Mouse (Mus musculus) heart, embryonic 12.5 days (tissue): ENCODE results near the gene Meis2. TPM values are rescaled to one million over a fixed set of nuclear protein-coding genes. Genes with fewer than 3 reads are reported as not detected.

Source experiments
- ATAC-seq: fragments of 200-750 bp; cut with Nextera tagmentation; 2 replicates; pipeline ENCODE4 v1.8.0; 2017; ENCODE audit warnings: moderate TSS enrichment, moderate library complexity; ENCODE audit not compliant: insufficient number of reproducible peaks, low FRiP score
- H3K27ac ChIP-seq: fragments of 300-500 bp; sonication (generic); 2 replicates; pipeline ENCODE4 v1.5.1; 2016; ENCODE audit warnings: mild to moderate bottlenecking, moderate library complexity; ENCODE audit not compliant: poor library complexity, severe bottlenecking
- H3K27me3 ChIP-seq: fragments of 300-500 bp; sonication (generic); replicated peaks from 2 replicates; pipeline ENCODE4 v1.6.1; 2016; ENCODE audit warnings: mild to moderate bottlenecking, moderate library complexity
- H3K36me3 ChIP-seq: fragments of 300-500 bp; sonication (generic); 2 replicates; pipeline ENCODE4 v1.6.1; 2016; ENCODE audit warnings: mild to moderate bottlenecking, moderate library complexity
- H3K4me1 ChIP-seq: fragments of 300-500 bp; sonication (generic); replicated peaks from 2 replicates; pipeline ENCODE4 v1.6.1; 2016; ENCODE audit warnings: mild to moderate bottlenecking
- H3K4me2 ChIP-seq: fragments of 300-500 bp; sonication (generic); 2 replicates; pipeline ENCODE4 v1.6.1; 2016; ENCODE audit warnings: mild to moderate bottlenecking, moderate library complexity
- H3K4me3 ChIP-seq: fragments of 300-500 bp; sonication (generic); 2 replicates; pipeline ENCODE4 v1.5.1; 2016; ENCODE audit warnings: mild to moderate bottlenecking
- H3K9ac ChIP-seq: fragments of 300-500 bp; sonication (generic); 2 replicates; pipeline ENCODE4 v1.6.1; 2016; ENCODE audit warnings: mild to moderate bottlenecking, moderate library complexity
- H3K9me3 ChIP-seq: fragments of 300-500 bp; sonication (generic); replicated peaks from 2 replicates; pipeline ENCODE4 v1.6.1; 2016; ENCODE audit warnings: mild to moderate bottlenecking, moderate library complexity
- WGBS: fragments of 180-500 bp; shearing (Covaris S2); methylation state at CpG from one replicate; pipeline ENCODE4 v1.1.7; 2016; 5-methylcytosine and 5-hydroxymethylcytosine counted together
- polyA plus RNA-seq: library from polyadenylated mRNA; unstranded; fragments of >200 nt; fragmentation: Nextera tagmentation; extraction: Ambion mirVana; gene quantifications from 2 replicates; pipeline ENCODE4 v1.2.1, GENCODE M21; 2016

Meis2 gene
- polyA plus RNA-seq, 1 experiment from 2014 or later = 49.9 TPM

- Histone ChIP-seq H3K36me3 (0 out of 2 replicates have a peak, but pooled peaks cover 9% of the 10 kb centered on the region), H3K27me3 (no peaks in the 10 kb centered on the region), H3K4me2 (no peak overlapping the region; the same call in 1 of the 2 replicates), H3K27ac (peak overlapping the region; percentile 60), H3K4me1 (peaks cover 71% of the 10 kb centered on the region), H3K9me3 (no peaks in the 10 kb centered on the region), H3K9ac (no peak overlapping the region), H3K4me3 (no peak overlapping the region)
- 60% methylated on average over 3 of the region's 3 CpGs for WGBS
- ATAC-seq = 0 out of 2 replicates have a peak, but pooled peaks have one; percentile 43
These were observed 169.9 kb downstream of the Meis2 start for GRCm38 (mm10) chr2:115895717-115896116.

- no peak overlapping the region for H3K4me2 ChIP-seq
- no peak overlapping the region for H3K9ac ChIP-seq
- H3K27me3 ChIP-seq = no peaks in the 10 kb centered on the region
- H3K4me3 ChIP-seq = no peak overlapping the region
- H3K9me3 ChIP-seq = no peaks in the 10 kb centered on the region
- H3K27ac ChIP-seq = peak overlapping the region; percentile 60
- ATAC-seq = no peak
- peaks cover 66% of the 10 kb centered on the region for H3K4me1 ChIP-seq
- 52% methylated on average over 2 of the region's 2 CpGs for WGBS
- 0 out of 2 replicates have a peak, but pooled peaks cover 9% of the 10 kb centered on the region for H3K36me3 ChIP-seq
These were observed 170.4 kb downstream of the Meis2 start for GRCm38 (mm10) chr2:115895256-115895655.

GRCm38 (mm10) chr2:115893113-115893512 lies 172.5 kb downstream of the Meis2 start:
- Histone ChIP-seq H3K27ac (0 out of 2 replicates have a peak overlapping the region, but pooled peaks have one; percentile 1), H3K9me3 (no peaks in the 10 kb centered on the region), H3K4me1 (peaks cover 54% of the 10 kb centered on the region), H3K4me2 (no peak overlapping the region), H3K36me3 (0 out of 2 replicates have a peak, but pooled peaks cover 9% of the 10 kb centered on the region), H3K4me3 (no peak overlapping the region), H3K9ac (no peak overlapping the region), H3K27me3 (no peaks in the 10 kb centered on the region)
- WGBS = 65% methylated on average over 6 of the region's 6 CpGs
- ATAC-seq = no peak

DNA sequence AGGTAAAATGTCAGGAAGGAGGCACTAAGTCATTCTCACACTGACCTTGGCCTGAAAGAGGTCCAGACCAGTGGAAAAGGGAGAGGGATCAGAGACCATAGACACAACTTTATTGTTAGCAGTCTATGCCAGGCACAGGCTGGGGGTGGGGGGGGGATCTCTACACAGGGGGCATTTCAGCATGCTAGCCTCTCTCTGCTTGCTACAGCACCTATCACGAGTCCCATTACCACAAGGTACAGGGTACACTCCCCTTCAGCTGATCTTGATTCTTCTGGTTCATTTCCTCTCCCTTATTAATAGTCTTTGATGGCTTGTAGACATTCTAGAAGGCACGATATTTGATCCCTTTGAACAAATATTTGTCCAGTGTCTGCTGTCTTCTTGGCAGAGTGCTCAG lies 174.9 kb downstream of the Meis2 start:
- ATAC-seq = no peak
- no peak overlapping the region for H3K4me2 ChIP-seq
- H3K27ac ChIP-seq = no peak overlapping the region
- no peaks in the 10 kb centered on the region for H3K9me3 ChIP-seq
- H3K27me3 ChIP-seq = no peaks in the 10 kb centered on the region
- H3K4me3 ChIP-seq = no peak overlapping the region
- peaks cover 16% of the 10 kb centered on the region for H3K36me3 ChIP-seq
- H3K9ac ChIP-seq = no peak overlapping the region
- WGBS = 64% methylated on average over 2 of the region's 2 CpGs
- H3K4me1 ChIP-seq = peaks cover 43% of the 10 kb centered on the region

DNA sequence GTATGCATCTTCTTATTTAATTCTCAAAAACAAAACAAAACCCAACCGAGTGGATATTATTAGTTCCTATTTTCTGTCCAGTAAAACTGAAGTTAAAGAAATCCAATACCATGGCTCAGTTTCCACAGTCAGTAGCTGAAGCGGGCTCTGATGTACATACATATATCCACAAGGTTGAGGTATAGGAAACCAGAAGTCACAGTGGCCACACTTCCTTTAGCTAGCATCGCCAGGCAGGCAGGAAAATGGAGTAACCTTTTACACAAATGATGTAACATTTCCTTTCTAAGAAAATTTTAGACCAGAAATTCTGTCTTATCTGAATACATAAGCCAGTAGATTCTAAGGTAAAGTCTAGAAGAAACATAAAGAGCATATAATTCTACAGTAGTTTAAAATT lies 175.6 kb downstream of the Meis2 start:
- Histone ChIP-seq H3K4me2 (no peak overlapping the region), H3K4me3 (no peak overlapping the region), H3K4me1 (peaks cover 36% of the 10 kb centered on the region), H3K27ac (no peak overlapping the region), H3K9me3 (no peaks in the 10 kb centered on the region), H3K36me3 (peaks cover 17% of the 10 kb centered on the region), H3K9ac (no peak overlapping the region), H3K27me3 (no peaks in the 10 kb centered on the region)
- no peak for ATAC-seq
- WGBS = 86% methylated on average over 3 of the region's 3 CpGs

DNA sequence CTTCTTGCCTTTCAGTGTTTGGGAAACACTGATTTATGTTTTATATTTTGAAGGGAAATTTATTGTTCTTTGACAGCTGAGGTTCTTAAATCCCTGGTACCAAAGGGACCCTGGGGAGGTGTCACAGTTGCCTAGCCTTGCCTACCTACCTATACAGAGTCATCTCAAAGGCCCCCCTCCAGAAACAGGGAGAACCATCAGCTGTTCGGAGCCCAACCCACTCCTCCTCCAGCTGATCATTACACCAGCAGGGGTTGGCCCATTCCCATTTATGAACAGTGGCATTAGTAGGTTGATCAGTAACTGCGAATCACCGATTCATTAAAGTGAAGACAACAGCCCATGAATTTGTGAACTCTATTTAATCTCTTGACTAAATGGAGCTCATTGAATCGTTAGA lies 176.4 kb downstream of the Meis2 start:
- Histone ChIP-seq H3K27ac (no peak overlapping the region), H3K9ac (no peak overlapping the region), H3K36me3 (peaks cover 17% of the 10 kb centered on the region), H3K4me1 (peaks cover 32% of the 10 kb centered on the region), H3K4me3 (no peak overlapping the region), H3K27me3 (no peaks in the 10 kb centered on the region), H3K9me3 (no peaks in the 10 kb centered on the region), H3K4me2 (no peak overlapping the region)
- ATAC-seq = no peak
- WGBS = 92% methylated on average over 4 of the region's 4 CpGs

DNA sequence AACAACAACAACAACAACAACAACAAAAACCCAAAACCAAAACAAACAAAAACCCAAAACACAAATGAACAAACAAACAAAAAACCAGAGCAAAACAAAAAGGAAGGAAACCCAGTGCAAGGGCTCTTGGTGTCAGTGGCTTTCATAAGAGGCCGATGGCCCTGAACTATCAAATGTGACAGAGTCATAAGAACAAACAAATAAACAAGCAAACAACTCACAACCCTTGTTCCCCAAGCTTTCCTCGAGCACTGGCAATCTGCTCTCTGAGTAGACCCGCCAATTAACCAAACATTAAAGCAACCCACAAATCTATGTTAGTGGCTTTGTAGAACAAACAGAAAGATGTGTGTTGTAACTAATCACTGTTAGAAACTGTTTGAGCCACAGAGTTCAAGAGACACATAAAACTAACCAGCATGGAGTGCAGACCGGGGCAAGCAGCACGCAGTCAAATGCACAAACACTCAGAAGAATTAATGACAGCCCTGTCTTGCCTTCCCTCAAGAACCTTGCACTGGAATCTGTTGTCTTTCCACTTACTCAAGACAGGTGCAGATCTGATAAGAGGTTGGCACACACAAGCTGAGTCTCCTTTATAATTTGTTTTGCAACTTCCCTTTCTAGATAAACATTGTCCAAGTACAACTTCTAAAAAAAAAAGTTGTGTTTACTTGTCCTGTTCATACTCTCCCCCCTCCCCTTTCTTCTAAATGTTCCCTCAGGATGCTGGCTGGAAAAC lies 177.1 kb downstream of the Meis2 start:
- Histone ChIP-seq H3K4me3 (no peak overlapping the region), H3K9me3 (no peaks in the 10 kb centered on the region), H3K27ac (no peak overlapping the region), H3K36me3 (peaks cover 17% of the 10 kb centered on the region), H3K9ac (no peak overlapping the region), H3K4me1 (peaks cover 30% of the 10 kb centered on the region), H3K4me2 (no peak overlapping the region), H3K27me3 (no peaks in the 10 kb centered on the region)
- ATAC-seq = no peak
- 80% methylated on average over 5 of the region's 5 CpGs for WGBS

- no peak overlapping the region for H3K9ac ChIP-seq
- no peaks in the 10 kb centered on the region for H3K9me3 ChIP-seq
- no peak overlapping the region for H3K4me2 ChIP-seq
- peaks cover 17% of the 10 kb centered on the region for H3K36me3 ChIP-seq
- peak overlapping the region; percentile 43 for H3K27ac ChIP-seq
- H3K4me1 ChIP-seq = peaks cover 24% of the 10 kb centered on the region
- WGBS = 34% methylated on average over 1 of the region's 1 CpGs
- H3K4me3 ChIP-seq = no peak overlapping the region
- H3K27me3 ChIP-seq = no peaks in the 10 kb centered on the region
- no peak for ATAC-seq
These were observed 178.0 kb downstream of the Meis2 start for GRCm38 (mm10) chr2:115887631-115888030.

DNA sequence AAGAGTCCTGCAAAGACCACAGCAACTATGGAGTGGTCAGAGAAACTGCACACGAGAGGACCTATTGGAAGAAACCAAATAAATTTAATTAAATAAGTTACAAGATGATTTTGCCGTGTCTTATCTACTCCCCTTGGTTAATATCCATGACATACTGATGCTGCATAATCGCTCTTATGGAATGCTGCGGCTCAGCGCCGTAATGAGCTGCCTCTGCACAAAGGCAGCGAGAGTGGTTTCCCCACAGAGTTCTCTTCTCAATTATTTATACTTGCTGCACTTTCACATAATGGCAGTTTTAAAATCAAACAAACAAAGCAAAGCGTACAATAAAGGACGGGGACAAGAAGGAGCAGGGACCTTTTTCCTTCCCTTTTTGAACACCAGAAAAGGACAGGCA lies 181.5 kb downstream of the Meis2 start:
- ATAC-seq = no peak
- H3K9me3 ChIP-seq = no peaks in the 10 kb centered on the region
- H3K4me3 ChIP-seq = no peak overlapping the region
- H3K27me3 ChIP-seq = no peaks in the 10 kb centered on the region
- no peak overlapping the region for H3K27ac ChIP-seq
- peaks cover 14% of the 10 kb centered on the region for H3K36me3 ChIP-seq
- WGBS = 84% methylated on average over 9 of the region's 9 CpGs
- no peak overlapping the region for H3K4me2 ChIP-seq
- H3K4me1 ChIP-seq = peaks cover 23% of the 10 kb centered on the region
- H3K9ac ChIP-seq = no peak overlapping the region

DNA sequence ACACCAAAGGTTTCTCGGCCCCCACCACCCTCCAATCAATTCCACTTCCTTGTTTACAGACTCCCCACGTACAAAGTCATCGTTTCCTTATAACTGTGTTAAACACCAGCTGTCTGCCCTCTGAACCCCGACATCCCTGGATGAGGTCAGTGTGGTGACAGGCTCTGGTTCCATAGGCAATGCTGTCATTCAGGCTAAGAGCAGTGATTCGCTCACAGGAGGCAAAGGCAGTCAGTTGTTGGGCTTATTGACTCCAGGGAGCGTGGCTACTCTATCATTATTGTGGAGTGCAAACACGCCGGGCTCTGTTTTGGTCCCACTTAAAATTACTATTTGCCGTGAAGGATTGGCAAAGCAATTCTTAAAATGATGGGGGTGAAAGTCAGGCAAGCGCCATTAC lies 182.1 kb downstream of the Meis2 start:
- 75% methylated on average over 10 of the region's 10 CpGs for WGBS
- Histone ChIP-seq H3K27me3 (no peaks in the 10 kb centered on the region), H3K9me3 (no peaks in the 10 kb centered on the region), H3K4me3 (no peak overlapping the region), H3K27ac (no peak overlapping the region), H3K36me3 (peaks cover 14% of the 10 kb centered on the region), H3K9ac (no peak overlapping the region), H3K4me2 (no peak overlapping the region), H3K4me1 (peaks cover 27% of the 10 kb centered on the region)
- no peak for ATAC-seq

GRCm38 (mm10) chr2:115875802-115876531 lies 189.7 kb downstream of the Meis2 start:
- ATAC-seq = no peak
- no peak overlapping the region for H3K4me3 ChIP-seq
- WGBS = 29% methylated on average over 8 of the region's 8 CpGs
- peak overlapping the region; percentile 54; the same call in 1 of the 2 replicates for H3K27ac ChIP-seq
- H3K9ac ChIP-seq = no peak overlapping the region
- H3K4me2 ChIP-seq = no peak overlapping the region
- no peaks in the 10 kb centered on the region for H3K9me3 ChIP-seq
- H3K36me3 ChIP-seq = no peaks in the 10 kb centered on the region
- no peaks in the 10 kb centered on the region for H3K27me3 ChIP-seq
- peaks cover 55% of the 10 kb centered on the region for H3K4me1 ChIP-seq
